Mouse (Mus musculus): ENCODE data around the gene Ralgapa1. TPM values are rescaled to one million over a fixed set of nuclear protein-coding genes. Genes with fewer than 3 reads are reported as not detected.

The Ralgapa1 gene
- polyA plus RNA-seq, 1 experiment from 2014 or later: 16.7 TPM

DNA sequence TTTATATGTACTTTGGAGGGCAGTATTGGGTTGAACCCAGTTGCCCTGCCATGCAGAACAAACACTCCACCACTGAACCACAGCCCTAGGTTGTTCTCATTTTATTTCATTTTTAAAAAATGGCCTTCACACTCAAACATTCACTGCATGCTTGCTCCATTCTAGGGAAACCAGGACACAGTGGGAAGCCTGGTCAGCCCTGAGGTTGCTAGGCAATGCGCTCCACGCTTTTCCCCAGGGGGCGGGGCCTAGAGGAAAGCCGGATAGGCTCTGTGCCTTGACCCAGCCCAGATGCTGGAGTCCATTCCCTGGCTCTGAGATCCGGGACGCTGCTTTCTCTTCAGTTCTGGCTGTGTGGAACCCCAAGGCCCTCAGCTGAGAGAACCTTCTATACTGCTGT is 247.2 kb downstream of the Ralgapa1 start:
- Histone ChIP-seq H3K27me3 (0 out of 2 replicates have a peak, but pooled peaks cover 3% of the 10 kb centered on the region), H3K4me1 (no peaks in the 10 kb centered on the region), H3K4me3 (no peak overlapping the region), H3K9ac (no peak overlapping the region), H3K9me3 (0 out of 2 replicates have a peak, but pooled peaks cover 3% of the 10 kb centered on the region), H3K36me3 (no peaks in the 10 kb centered on the region), H3K4me2 (replicated peaks) (no peak overlapping the region), H3K27ac (no peak overlapping the region)
- ATAC-seq (ENCODE audit: low FRiP score, low read depth): no peak
- WGBS: 3% methylated on average over 6 of the region's 6 CpGs

DNA sequence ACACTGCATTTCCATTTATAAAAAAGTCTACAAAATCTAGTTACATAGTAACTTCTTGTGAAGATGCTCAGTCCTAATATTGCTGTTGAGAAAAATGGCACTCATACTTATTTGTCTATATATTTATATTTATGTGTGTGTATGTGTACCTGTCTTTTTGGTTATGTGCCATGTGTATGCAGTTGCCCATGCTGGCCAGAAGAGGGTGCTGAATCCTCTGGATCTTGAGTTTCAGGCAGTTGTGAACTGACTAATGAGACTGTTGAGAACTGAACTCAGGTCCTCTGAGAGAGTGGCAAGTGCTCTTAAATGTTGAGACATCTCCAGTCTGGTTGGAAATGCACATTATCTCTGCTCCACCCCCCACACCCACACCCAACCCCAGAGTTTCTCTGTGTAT is 247.9 kb downstream of the Ralgapa1 start:
- H3K27me3 ChIP-seq: 0 out of 2 replicates have a peak, but pooled peaks cover 3% of the 10 kb centered on the region
- no peaks in the 10 kb centered on the region for H3K4me1 ChIP-seq
- H3K9ac ChIP-seq: no peak overlapping the region
- ATAC-seq (ENCODE audit: low FRiP score, low read depth): no peak
- no peak overlapping the region for H3K4me2 ChIP-seq (replicated peaks)
- no peak overlapping the region for H3K4me3 ChIP-seq
- H3K27ac ChIP-seq: no peak overlapping the region
- no peaks in the 10 kb centered on the region for H3K36me3 ChIP-seq
- 0 out of 2 replicates have a peak, but pooled peaks cover 3% of the 10 kb centered on the region for H3K9me3 ChIP-seq

DNA sequence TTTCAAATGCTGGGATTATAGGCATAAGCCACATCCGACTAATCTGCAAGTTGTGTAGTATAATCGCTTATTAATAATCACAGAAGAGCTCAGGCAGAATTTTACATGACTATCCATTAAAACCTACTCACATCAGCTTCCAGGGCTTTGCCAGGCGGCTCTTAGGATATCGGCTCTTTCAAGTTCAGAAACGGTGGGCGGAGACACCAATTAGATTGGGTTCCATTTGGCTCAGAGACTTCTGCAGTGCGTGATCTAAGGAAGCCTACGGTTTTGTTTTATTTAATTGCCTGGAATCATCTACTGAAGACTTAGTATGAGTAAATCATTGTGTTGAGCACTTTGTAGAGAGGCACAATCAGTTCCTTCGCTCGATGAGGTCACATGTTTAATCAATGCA is 249.3 kb downstream of the Ralgapa1 start:
- 0 out of 2 replicates have a peak, but pooled peaks cover 3% of the 10 kb centered on the region for H3K9me3 ChIP-seq
- 0 out of 2 replicates have a peak, but pooled peaks cover 3% of the 10 kb centered on the region for H3K27me3 ChIP-seq
- no peak overlapping the region for H3K4me3 ChIP-seq
- H3K36me3 ChIP-seq: no peaks in the 10 kb centered on the region
- H3K9ac ChIP-seq: no peak overlapping the region
- ATAC-seq (ENCODE audit: low FRiP score, low read depth): no peak
- H3K27ac ChIP-seq: no peak overlapping the region
- H3K4me1 ChIP-seq: no peaks in the 10 kb centered on the region; the same call in 1 of the 2 replicates
- no peak overlapping the region for H3K4me2 ChIP-seq (replicated peaks)
- 79% methylated on average over 10 of the region's 10 CpGs for WGBS

DNA sequence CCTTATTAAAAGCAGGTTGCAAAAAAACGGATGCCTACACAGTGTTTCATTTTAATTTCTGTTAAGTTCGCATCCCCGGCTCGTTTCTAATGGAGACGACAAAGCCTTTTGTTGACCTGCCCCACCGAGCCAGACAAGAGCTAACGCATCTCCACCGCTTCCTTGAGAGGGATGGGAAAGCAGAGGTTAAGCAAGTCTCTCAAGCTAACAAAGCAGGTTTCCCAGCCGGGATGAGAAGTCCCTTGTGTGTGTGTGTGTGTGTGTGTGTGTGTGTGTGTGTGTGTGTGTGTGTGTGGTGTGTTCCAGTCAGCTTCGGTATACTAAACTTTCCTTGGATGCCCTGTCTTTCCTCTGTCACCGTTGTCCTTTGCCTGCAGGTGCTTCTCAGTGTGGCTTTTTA is 249.8 kb downstream of the Ralgapa1 start:
- WGBS: 86% methylated on average over 11 of the region's 11 CpGs
- no peak for ATAC-seq (ENCODE audit: low FRiP score, low read depth)

DNA sequence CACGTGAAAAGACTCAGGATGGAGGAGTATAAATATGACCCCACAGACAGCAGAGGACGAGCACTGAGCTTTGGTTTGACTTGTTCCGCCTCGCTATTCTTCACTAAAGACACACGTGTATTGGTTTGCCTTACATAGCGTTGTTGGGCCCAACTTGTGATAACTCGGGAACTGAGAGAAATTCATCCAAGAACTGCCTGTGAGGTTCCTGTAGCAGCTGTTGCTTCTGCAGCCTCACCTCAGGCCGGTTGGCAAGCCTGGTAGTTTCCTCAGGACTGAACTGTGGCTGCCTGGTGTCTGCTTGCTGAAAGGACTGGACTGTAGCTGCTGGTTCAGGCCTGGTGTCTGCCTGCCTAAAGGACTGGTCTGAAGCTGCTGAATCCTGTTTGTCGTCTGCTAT is 250.3 kb downstream of the Ralgapa1 start:
- ATAC-seq (ENCODE audit: low FRiP score, low read depth): no peak
- Histone ChIP-seq H3K27me3 (no peaks in the 10 kb centered on the region), H3K9ac (no peak overlapping the region), H3K9me3 (0 out of 2 replicates have a peak, but pooled peaks cover 3% of the 10 kb centered on the region), H3K4me2 (replicated peaks) (no peak overlapping the region), H3K36me3 (no peaks in the 10 kb centered on the region), H3K4me1 (no peaks in the 10 kb centered on the region; the same call in 1 of the 2 replicates), H3K4me3 (no peak overlapping the region), H3K27ac (no peak overlapping the region)
- WGBS: 93% methylated on average over 9 of the region's 9 CpGs

More for the DNA sequence above, 249.8 kb downstream of the Ralgapa1 start:
- no peaks in the 10 kb centered on the region for H3K36me3 ChIP-seq
- H3K4me3 ChIP-seq: no peak overlapping the region
- 0 out of 2 replicates have a peak, but pooled peaks cover 3% of the 10 kb centered on the region for H3K9me3 ChIP-seq
- H3K9ac ChIP-seq: no peak overlapping the region
- no peaks in the 10 kb centered on the region for H3K27me3 ChIP-seq
- H3K4me2 ChIP-seq (replicated peaks): no peak overlapping the region
- no peaks in the 10 kb centered on the region; the same call in 1 of the 2 replicates for H3K4me1 ChIP-seq
- H3K27ac ChIP-seq: no peak overlapping the region

DNA sequence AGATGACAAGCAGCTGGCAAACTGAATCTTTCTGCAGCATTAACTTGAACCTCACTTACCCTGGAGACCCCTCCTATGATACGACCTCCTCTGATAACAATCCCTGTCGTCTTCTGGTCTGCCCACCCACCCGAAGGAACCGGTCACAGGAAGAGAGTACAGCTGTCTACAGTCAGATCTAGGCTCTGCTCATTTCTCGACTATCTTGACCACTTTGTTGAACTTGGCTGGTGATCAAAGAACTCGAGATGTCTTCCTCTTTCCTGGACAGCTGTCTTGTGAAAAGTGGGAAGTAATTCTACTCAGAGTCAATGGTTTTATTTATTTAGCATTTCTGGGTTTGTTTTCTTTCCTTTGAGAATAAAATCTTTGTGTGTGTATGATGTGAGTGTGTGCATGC is 251.3 kb downstream of the Ralgapa1 start:
- Histone ChIP-seq H3K4me3 (no peak overlapping the region), H3K27ac (no peak overlapping the region), H3K9me3 (0 out of 2 replicates have a peak, but pooled peaks cover 3% of the 10 kb centered on the region), H3K4me2 (replicated peaks) (no peak overlapping the region), H3K4me1 (no peaks in the 10 kb centered on the region; the same call in 1 of the 2 replicates), H3K36me3 (no peaks in the 10 kb centered on the region), H3K27me3 (no peaks in the 10 kb centered on the region), H3K9ac (no peak overlapping the region)
- no peak for ATAC-seq (ENCODE audit: low FRiP score, low read depth)
- 75% methylated on average over 6 of the region's 6 CpGs for WGBS

DNA sequence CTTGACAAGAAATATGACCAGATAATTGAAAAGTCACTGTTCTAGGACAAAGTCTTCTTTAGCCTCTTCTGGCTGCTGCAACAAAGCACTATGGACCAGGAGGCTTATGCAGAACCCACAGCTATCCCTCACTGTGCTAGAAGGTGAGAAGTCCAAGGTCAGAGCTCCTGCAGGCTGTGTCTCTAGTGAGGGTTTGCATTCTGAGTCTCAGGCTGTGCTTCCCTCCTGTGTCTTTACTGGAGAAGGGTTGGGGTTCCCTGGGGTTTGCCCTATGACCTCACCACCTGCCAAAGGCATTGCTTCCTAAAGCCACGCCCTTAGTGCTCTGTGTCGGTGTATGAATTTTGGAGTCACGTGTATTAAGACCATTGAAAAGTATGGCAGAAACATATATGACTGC is 252.5 kb downstream of the Ralgapa1 start:
- Histone ChIP-seq H3K27me3 (no peaks in the 10 kb centered on the region), H3K9me3 (0 out of 2 replicates have a peak, but pooled peaks cover 3% of the 10 kb centered on the region), H3K4me2 (replicated peaks) (no peak overlapping the region), H3K4me3 (no peak overlapping the region), H3K4me1 (no peaks in the 10 kb centered on the region; the same call in 1 of the 2 replicates), H3K9ac (no peak overlapping the region), H3K36me3 (no peaks in the 10 kb centered on the region), H3K27ac (no peak overlapping the region)
- ATAC-seq (ENCODE audit: low FRiP score, low read depth): no peak
- 85% methylated on average over 3 of the region's 3 CpGs for WGBS

DNA sequence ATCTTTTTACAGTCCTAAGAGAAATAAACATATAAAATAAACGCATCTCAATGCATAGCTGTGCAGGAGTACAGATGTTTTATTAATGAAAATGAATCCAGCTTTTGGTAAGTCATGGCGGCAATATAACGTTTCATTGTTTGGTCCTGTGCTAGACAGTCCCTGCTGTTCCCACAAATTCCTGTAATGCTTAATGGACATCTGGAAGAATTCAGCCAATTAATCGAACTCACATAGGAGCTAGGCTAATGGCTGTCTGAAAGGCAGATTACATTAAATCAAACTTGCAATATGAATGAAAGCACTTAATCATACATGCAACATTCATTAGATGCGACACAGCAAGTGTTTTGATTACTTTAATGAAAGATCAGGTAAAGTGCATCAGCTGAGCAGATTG is 254.1 kb downstream of the Ralgapa1 start:
- H3K9ac ChIP-seq: no peak overlapping the region

DNA sequence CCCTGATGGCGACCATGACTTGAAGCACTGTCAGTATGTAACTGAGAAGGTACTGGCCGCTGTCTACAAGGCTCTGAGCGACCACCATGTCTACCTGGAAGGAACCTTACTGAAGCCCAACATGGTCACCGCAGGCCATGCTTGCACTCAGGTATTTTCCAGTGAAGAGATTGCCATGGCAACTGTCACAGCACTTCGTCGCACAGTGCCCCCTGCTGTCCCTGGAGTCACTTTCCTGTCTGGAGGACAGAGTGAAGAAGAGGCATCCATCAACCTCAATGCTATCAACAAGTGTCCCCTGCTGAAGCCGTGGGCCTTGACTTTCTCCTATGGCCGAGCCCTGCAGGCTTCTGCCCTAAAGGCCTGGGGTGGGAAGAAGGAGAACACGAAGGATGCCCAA is 255.1 kb downstream of the Ralgapa1 start:
- Histone ChIP-seq H3K27me3 (no peaks in the 10 kb centered on the region), H3K4me2 (replicated peaks) (no peak overlapping the region), H3K4me1 (no peaks in the 10 kb centered on the region; the same call in 1 of the 2 replicates), H3K9ac (no peak overlapping the region), H3K27ac (no peak overlapping the region), H3K4me3 (no peak overlapping the region), H3K9me3 (0 out of 2 replicates have a peak, but pooled peaks cover 3% of the 10 kb centered on the region), H3K36me3 (no peaks in the 10 kb centered on the region)
- WGBS: 75% methylated on average over 9 of the region's 9 CpGs
- ATAC-seq (ENCODE audit: low FRiP score, low read depth): no peak

More for the DNA sequence above, 254.1 kb downstream of the Ralgapa1 start:
- no peak overlapping the region for H3K27ac ChIP-seq
- H3K4me3 ChIP-seq: no peak overlapping the region
- no peak overlapping the region for H3K4me2 ChIP-seq (replicated peaks)
- ATAC-seq (ENCODE audit: low FRiP score, low read depth): no peak
- H3K27me3 ChIP-seq: no peaks in the 10 kb centered on the region
- 0 out of 2 replicates have a peak, but pooled peaks cover 3% of the 10 kb centered on the region for H3K9me3 ChIP-seq
- H3K4me1 ChIP-seq: no peaks in the 10 kb centered on the region; the same call in 1 of the 2 replicates
- no peaks in the 10 kb centered on the region for H3K36me3 ChIP-seq
- 48% methylated on average over 5 of the region's 5 CpGs for WGBS

DNA sequence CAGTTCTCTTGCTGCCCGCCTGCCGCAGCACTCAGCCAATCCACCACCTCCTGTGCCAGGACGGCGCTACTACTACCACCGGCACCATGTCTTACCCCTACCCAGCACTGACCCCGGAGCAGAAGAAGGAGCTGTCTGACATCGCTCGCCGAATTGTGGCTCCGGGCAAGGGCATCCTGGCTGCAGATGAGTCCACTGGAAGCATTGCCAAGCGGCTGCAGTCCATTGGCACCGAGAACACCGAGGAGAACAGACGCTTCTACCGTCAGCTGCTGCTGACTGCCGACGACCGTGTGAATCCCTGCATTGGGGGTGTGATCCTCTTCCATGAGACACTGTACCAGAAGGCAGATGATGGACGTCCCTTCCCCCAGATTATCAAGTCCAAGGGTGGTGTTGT is 255.8 kb downstream of the Ralgapa1 start, which contains the start of gene Aldoart2:
TSS of gene Aldoart2 (plus strand) at position 34 of the 400 bp plus-strand sequence.
- H3K4me3 ChIP-seq: no peak within 1 kb of the TSS
- H3K9ac ChIP-seq: no peak within 1 kb of the TSS
- H3K27ac ChIP-seq: no peak within 1 kb of the TSS
- no peak within 1 kb of the TSS for H3K4me2 ChIP-seq (replicated peaks)
- no peaks in the 10 kb centered on the region for H3K9me3 ChIP-seq
- no peaks in the 10 kb centered on the region for H3K27me3 ChIP-seq
- no peaks in the 10 kb centered on the region; the same call in 1 of the 2 replicates for H3K4me1 ChIP-seq
- 97% methylated on average over 19 of the region's 19 CpGs for WGBS
- no peak for ATAC-seq (ENCODE audit: low FRiP score, low read depth)
- no peaks in the 10 kb centered on the region for H3K36me3 ChIP-seq

DNA sequence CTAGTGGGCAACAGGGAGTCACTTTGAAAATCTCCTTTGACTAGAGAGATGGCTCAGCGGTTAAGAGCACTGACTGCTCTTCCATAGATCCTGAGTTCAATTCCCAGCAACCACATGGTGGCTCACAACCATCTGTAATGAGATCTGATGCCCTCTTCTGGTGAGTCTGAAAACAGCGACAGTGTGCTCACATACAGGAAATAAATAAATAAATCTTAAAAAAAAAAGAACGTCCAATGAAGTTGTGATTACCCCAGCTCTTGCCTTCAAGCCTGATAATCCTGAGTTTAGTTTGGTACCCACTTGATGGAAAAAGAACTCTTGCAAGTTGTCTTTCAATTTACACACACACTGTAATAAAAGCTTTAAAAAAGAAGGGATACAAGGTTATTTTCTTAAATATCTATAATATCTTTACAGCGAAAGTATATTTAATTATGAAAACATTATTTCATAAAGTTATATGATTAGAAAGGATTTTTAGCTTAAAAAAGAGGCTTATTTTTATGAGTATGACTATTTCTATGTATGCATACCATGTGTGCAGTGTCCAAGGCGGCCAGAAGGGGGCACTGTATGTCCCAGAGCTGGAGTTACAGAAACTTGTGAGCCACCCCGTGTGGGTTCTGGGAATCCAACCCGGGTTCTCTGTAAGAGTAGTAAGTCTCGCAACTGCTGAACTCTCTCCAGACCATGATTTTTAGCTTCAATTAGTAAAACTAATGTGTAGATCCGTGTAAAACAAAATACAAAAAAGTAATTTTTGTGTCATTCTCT is 256.6 kb downstream of the Ralgapa1 start:
- H3K9ac ChIP-seq: no peak overlapping the region
- ATAC-seq (ENCODE audit: low FRiP score, low read depth): no peak
- WGBS: 85% methylated on average over 9 of the region's 9 CpGs

DNA sequence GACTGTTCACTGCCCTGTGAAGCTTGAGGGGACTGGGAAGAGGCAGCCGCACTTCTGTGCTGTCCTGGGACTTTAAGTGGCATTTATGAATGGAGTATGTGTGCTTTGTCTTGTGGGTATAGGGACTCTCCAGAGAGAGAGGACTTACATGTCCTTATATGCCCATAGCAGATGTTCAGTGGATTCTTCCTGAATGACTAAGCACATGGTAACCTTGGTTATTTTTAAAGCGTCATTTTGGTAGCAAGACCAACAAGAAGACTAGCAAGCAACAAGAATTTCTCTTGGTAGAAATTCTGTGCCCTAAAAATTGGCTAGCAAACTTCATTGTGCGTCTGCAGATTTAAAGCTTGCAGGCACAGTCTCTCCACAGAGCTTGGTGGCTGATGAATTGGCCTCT is 257.2 kb downstream of the Ralgapa1 start:
- no peaks in the 10 kb centered on the region; the same call in 1 of the 2 replicates for H3K4me1 ChIP-seq
- no peak for ATAC-seq (ENCODE audit: low FRiP score, low read depth)
- no peaks in the 10 kb centered on the region for H3K36me3 ChIP-seq
- no peak overlapping the region for H3K4me3 ChIP-seq
- H3K4me2 ChIP-seq (replicated peaks): no peak overlapping the region
- no peaks in the 10 kb centered on the region for H3K9me3 ChIP-seq
- no peaks in the 10 kb centered on the region for H3K27me3 ChIP-seq
- H3K27ac ChIP-seq: no peak overlapping the region
- 96% methylated on average over 3 of the region's 3 CpGs for WGBS
- no peak overlapping the region for H3K9ac ChIP-seq

More for the DNA sequence above, 256.6 kb downstream of the Ralgapa1 start:
- Histone ChIP-seq H3K27ac (no peak overlapping the region), H3K36me3 (no peaks in the 10 kb centered on the region), H3K4me2 (replicated peaks) (no peak overlapping the region), H3K27me3 (no peaks in the 10 kb centered on the region), H3K9me3 (no peaks in the 10 kb centered on the region), H3K4me1 (no peaks in the 10 kb centered on the region; the same call in 1 of the 2 replicates), H3K4me3 (no peak overlapping the region)
